Mouse (Mus musculus) spleen, adult 12 weeks (tissue): ENCODE results near the gene Gm20795.
"Not testable (repeated sequence)": the region's sequence is repeated elsewhere in the genome, so short reads cannot be mapped to it uniquely, and the experiment has no call there.

Source experiments
- DNase-seq: peaks from one replicate; pipeline ENCODE4 v3.0.0; 2022; ENCODE audit warnings: low spot score

Gene Gm20795

GRCm38 (mm10) chrY:40804614-40805013 lies at the start of gene Gm20795:
Gene Gm20795, plus strand, starts transcription at chrY:40804914.
- not testable (repeated sequence) for DNase-seq

- DNase-seq, result not testable (repeated sequence)
Observed at GRCm38 (mm10) chrY:40775665-40776064, 29.0 kb upstream of the Gm20795 start, which contains the start of gene Gm21797. Gene Gm21797, minus strand, starts transcription at chrY:40775765.
